Mouse (Mus musculus): ENCODE measurements around the gene Zdhhc14. TPM values are rescaled to one million over a fixed set of nuclear protein-coding genes. Genes with fewer than 3 reads are reported as not detected.

The Zdhhc14 gene
- total RNA-seq, 2 experiments from 2014 or later: 25.9 to 29.4 TPM

Other genes with a start within 250 kb of the Zdhhc14 start
- 1 to 10 TPM in 1 of 2 experiments, under 1 TPM in 1; 0.97 to 1.2 TPM for gene Ldhal6b, start 73.8 kb upstream of the Zdhhc14 start, total RNA-seq (2021)
- 10 to 100 TPM; 86.9 to 88.1 TPM for gene Tmem242, start 52.3 kb upstream of the Zdhhc14 start, total RNA-seq (2021)